Mouse (Mus musculus): ENCODE data around the gene Ldb1. TPM values are rescaled to one million over a fixed set of nuclear protein-coding genes. Genes with fewer than 3 reads are reported as not detected.

Ldb1 gene
- polyA plus RNA-seq (2012; rRNA removed), result 35.6 and 60.8 TPM in 2 replicates

DNA sequence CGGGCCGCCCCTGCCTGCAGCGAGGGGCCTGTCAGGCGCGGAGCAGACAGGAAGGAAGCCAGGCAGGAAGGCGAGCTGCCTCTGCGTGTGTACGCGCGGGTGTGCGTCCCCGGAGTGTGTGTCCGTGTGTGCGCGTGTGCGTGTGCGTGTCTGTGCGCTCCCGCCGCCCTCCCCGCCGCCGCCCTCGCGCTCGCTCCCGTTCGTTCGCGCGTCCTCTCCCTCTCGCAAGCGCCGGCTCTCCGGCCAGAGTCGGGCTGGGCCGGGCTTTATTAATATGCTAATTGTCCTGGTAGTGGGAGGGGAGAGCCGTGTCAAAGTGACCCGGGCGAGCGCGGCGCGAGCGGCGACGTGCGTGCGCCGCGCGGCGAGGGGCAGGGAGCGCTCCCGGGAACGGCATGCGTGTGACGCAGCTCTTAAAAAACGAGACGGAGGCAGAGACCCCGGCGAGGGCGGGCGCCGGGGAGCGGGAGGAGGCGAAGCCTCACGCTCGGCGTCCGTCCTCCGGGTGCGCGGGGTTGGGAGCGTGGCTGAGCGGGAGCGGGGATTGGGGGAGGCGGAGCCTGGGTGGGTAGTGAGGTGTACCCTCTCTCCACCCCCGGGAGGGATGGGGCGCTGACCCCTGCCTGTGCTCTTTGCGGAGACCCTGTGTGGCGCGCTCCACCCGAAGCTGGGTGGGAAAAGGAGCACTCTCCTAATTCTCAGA is at the start of gene Ldb1:
Gene Ldb1, minus strand, starts transcription at position 222 of the 703 bp plus-strand sequence.
- H3K36me3 ChIP-seq (ENCODE audit: control insufficient read depth, insufficient read depth, low read length), result no peaks in the 10 kb centered on the region
- H3K27ac ChIP-seq (ENCODE audit: insufficient read depth, low read depth, low read length), result peak within 1 kb of the TSS; percentile 90
- no peaks in the 10 kb centered on the region for H3K27me3 ChIP-seq (ENCODE audit: control insufficient read depth, insufficient read depth, low read length)
- peak within 1 kb of the TSS; percentile 87 for H3K4me3 ChIP-seq (ENCODE audit: low read depth, low read length)
- H3K4me1 ChIP-seq (ENCODE audit: control insufficient read depth, insufficient read depth, insufficient read length, low read length), result peaks cover 13% of the 10 kb centered on the region
- TF ChIP-seq CTCF (IDR thresholded peaks at IDR 0.05; ENCODE audit: extremely low read depth, insufficient read length, insufficient replicate concordance, low read depth, low read length) (no peak), POLR2A (IDR thresholded peaks at IDR 0.05; ENCODE audit: low read depth, low read length) (peak; percentile 85)
- under 1% methylated on average over 77 of the region's 84 CpGs for WGBS

DNA sequence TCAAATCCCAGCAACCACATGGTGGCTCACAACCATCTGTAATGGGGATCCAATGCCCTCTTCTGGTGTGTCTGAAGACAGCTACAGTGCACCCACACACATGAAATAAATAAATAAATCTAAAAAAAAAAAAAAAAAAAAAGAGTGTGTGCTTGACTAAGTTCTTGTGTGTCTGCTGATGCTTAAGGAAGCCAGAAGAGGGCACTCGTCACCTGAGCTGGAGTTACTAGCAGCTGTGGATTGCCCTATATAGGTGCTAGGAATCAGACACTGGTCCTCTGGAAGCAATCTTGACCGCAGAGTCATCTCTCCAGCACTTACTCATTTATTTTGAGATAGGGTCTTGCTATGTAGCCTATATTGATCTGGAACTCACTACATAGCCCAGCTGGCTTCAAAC is 49.1 kb upstream of the Ldb1 start:
- H3K27ac ChIP-seq (ENCODE audit: insufficient read depth, low read depth, low read length), result no peak overlapping the region
- 91% methylated on average over 2 of the region's 2 CpGs for WGBS
- TF ChIP-seq POLR2A (IDR thresholded peaks at IDR 0.05; ENCODE audit: low read depth, low read length), result no peak
- TF ChIP-seq CTCF (IDR thresholded peaks at IDR 0.05; ENCODE audit: extremely low read depth, insufficient read length, insufficient replicate concordance, low read depth, low read length), result no peak

DNA sequence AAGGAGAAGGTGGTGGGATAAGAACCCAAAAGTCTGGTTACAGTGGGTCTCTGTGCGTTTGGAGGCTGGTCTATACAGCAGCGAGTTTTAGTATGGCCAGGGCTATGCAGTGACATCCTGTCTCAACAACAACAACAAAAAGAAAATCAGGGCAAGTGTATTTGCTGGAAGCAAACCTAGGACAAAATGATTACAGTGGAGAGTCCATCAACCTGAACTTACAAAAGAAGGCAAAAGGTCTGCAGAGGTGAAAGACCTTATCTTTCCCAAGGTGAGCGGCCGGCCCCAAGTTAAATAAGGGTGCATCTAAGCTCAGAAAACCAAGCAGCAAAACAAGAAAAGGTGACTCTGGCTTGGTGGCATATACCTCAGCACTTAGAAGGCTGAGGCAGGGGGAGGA is 46.6 kb upstream of the Ldb1 start:
- TF ChIP-seq CTCF (IDR thresholded peaks at IDR 0.05; ENCODE audit: extremely low read depth, insufficient read length, insufficient replicate concordance, low read depth, low read length) (no peak), POLR2A (IDR thresholded peaks at IDR 0.05; ENCODE audit: low read depth, low read length) (no peak)
- Histone ChIP-seq H3K27me3 (ENCODE audit: control insufficient read depth, insufficient read depth, low read length) (no peaks in the 10 kb centered on the region), H3K27ac (ENCODE audit: insufficient read depth, low read depth, low read length) (no peak overlapping the region), H3K4me3 (ENCODE audit: low read depth, low read length) (no peak overlapping the region), H3K4me1 (ENCODE audit: control insufficient read depth, insufficient read depth, insufficient read length, low read length) (no peaks in the 10 kb centered on the region), H3K36me3 (ENCODE audit: control insufficient read depth, insufficient read depth, low read length) (no peaks in the 10 kb centered on the region)
- 65% methylated on average over 4 of the region's 4 CpGs for WGBS

More for the DNA sequence above, 49.1 kb upstream of the Ldb1 start:
- Histone ChIP-seq H3K36me3 (ENCODE audit: control insufficient read depth, insufficient read depth, low read length) (no peaks in the 10 kb centered on the region), H3K4me3 (ENCODE audit: low read depth, low read length) (no peak overlapping the region), H3K27me3 (ENCODE audit: control insufficient read depth, insufficient read depth, low read length) (no peaks in the 10 kb centered on the region), H3K4me1 (ENCODE audit: control insufficient read depth, insufficient read depth, insufficient read length, low read length) (no peaks in the 10 kb centered on the region)

DNA sequence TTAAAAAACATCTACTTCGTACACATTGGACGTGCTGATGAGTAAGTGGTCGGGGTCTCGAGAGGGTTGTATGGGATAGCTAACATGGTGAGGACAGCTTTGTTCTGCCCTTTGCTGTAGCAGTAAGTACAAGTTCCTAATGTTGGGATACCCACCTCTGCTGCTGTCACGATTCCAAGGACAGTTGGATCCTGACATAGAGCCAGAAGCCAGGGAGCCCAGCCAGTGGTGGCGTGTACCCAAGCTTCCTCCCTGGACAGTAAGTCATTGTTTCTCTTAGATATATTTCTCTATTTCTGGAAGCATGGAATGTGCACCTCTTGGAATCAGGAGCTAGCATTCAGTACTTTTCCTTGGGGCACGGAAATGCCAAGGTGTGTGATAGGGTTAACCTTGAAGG is 42.9 kb upstream of the Ldb1 start:
- no peaks in the 10 kb centered on the region for H3K4me1 ChIP-seq (ENCODE audit: control insufficient read depth, insufficient read depth, insufficient read length, low read length)
- peaks cover 21% of the 10 kb centered on the region for H3K36me3 ChIP-seq (ENCODE audit: control insufficient read depth, insufficient read depth, low read length)
- H3K27ac ChIP-seq (ENCODE audit: insufficient read depth, low read depth, low read length), result no peak overlapping the region
- TF ChIP-seq POLR2A (IDR thresholded peaks at IDR 0.05; ENCODE audit: low read depth, low read length) (no peak), CTCF (IDR thresholded peaks at IDR 0.05; ENCODE audit: extremely low read depth, insufficient read length, insufficient replicate concordance, low read depth, low read length) (no peak)
- WGBS, result 56% methylated on average over 7 of the region's 7 CpGs
- no peaks in the 10 kb centered on the region for H3K27me3 ChIP-seq (ENCODE audit: control insufficient read depth, insufficient read depth, low read length)
- H3K4me3 ChIP-seq (ENCODE audit: low read depth, low read length), result no peak overlapping the region

DNA sequence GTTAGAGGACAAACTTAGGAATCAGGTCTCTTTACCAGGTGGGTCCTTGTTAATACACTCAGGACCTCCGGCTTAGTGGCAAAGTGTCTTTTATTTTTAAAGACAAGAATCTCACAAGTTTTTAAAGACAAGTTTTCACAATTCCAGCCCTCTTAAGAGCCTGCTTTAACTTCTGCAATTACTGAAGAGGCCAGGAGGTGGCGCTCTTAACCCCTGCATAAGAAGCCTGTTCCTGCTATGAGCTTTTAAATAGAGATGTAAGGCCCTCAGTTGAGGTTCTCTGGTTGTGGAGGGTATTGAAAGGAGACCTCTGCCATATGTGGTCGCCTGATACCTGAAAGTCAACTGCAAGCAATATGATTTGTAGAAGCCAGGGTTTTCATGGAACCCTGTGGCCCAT is 41.3 kb upstream of the Ldb1 start:
- no peak for TF ChIP-seq POLR2A (IDR thresholded peaks at IDR 0.05; ENCODE audit: low read depth, low read length)
- TF ChIP-seq CTCF (IDR thresholded peaks at IDR 0.05; ENCODE audit: extremely low read depth, insufficient read length, insufficient replicate concordance, low read depth, low read length), result no peak
- H3K4me1 ChIP-seq (ENCODE audit: control insufficient read depth, insufficient read depth, insufficient read length, low read length), result no peaks in the 10 kb centered on the region
- WGBS, result 51% methylated on average over 3 of the region's 3 CpGs

DNA sequence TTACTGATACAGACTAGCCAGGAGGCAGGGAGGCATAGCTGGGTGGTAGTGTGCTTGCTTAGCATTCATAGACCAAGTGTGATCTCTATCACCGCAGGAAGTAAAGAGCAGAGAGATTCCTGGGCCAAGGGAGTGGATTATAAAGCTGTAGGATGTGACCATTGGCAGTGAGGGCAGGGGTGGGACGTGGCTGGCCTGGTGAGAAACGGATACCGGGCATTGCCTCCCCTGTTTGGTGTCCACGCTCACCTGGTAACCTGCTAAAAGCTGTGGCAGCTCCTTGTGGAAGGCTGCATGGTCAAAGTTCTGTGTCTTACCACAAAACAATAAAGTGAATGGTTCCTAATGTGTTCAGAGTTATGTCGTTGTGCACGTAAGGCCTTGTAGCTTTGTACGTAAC is 40.2 kb upstream of the Ldb1 start:
- 93% methylated on average over 8 of the region's 8 CpGs for WGBS

More for the DNA sequence above, 41.3 kb upstream of the Ldb1 start:
- Histone ChIP-seq H3K27ac (ENCODE audit: insufficient read depth, low read depth, low read length) (no peak overlapping the region), H3K36me3 (ENCODE audit: control insufficient read depth, insufficient read depth, low read length) (peaks cover 35% of the 10 kb centered on the region), H3K4me3 (ENCODE audit: low read depth, low read length) (no peak overlapping the region), H3K27me3 (ENCODE audit: control insufficient read depth, insufficient read depth, low read length) (no peaks in the 10 kb centered on the region)

DNA sequence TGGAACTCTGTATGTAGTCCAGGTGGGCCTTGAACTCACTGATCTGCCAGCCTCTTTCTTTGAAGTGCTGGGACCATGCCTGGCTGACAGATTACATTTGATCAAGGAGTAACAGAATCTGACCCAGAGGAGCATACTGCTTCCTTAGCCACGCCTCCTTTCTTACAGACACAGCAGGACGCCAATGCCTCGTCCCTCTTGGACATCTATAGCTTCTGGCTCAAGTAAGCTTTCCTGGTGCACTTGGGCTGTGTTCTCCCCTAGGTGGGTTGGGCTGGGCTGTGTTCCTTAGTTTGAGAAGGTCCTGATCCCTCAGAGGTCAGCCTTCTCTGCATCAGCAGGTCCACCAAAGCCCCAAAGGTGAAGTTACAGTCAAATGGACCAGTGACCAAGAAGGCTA is 33.5 kb upstream of the Ldb1 start:
- Histone ChIP-seq H3K27ac (ENCODE audit: insufficient read depth, low read depth, low read length) (no peak overlapping the region), H3K4me3 (ENCODE audit: low read depth, low read length) (no peak overlapping the region), H3K36me3 (ENCODE audit: control insufficient read depth, insufficient read depth, low read length) (peaks cover 40% of the 10 kb centered on the region), H3K4me1 (ENCODE audit: control insufficient read depth, insufficient read depth, insufficient read length, low read length) (no peaks in the 10 kb centered on the region), H3K27me3 (ENCODE audit: control insufficient read depth, insufficient read depth, low read length) (no peaks in the 10 kb centered on the region)
- 63% methylated on average over 3 of the region's 3 CpGs for WGBS
- no peak for TF ChIP-seq POLR2A (IDR thresholded peaks at IDR 0.05; ENCODE audit: low read depth, low read length)
- no peak for TF ChIP-seq CTCF (IDR thresholded peaks at IDR 0.05; ENCODE audit: extremely low read depth, insufficient read length, insufficient replicate concordance, low read depth, low read length)

More for the DNA sequence above, 40.2 kb upstream of the Ldb1 start:
- no peak overlapping the region for H3K27ac ChIP-seq (ENCODE audit: insufficient read depth, low read depth, low read length)
- no peaks in the 10 kb centered on the region for H3K27me3 ChIP-seq (ENCODE audit: control insufficient read depth, insufficient read depth, low read length)
- peaks cover 44% of the 10 kb centered on the region for H3K36me3 ChIP-seq (ENCODE audit: control insufficient read depth, insufficient read depth, low read length)
- no peak for TF ChIP-seq CTCF (IDR thresholded peaks at IDR 0.05; ENCODE audit: extremely low read depth, insufficient read length, insufficient replicate concordance, low read depth, low read length)
- TF ChIP-seq POLR2A (IDR thresholded peaks at IDR 0.05; ENCODE audit: low read depth, low read length), result no peak
- H3K4me1 ChIP-seq (ENCODE audit: control insufficient read depth, insufficient read depth, insufficient read length, low read length), result no peaks in the 10 kb centered on the region
- H3K4me3 ChIP-seq (ENCODE audit: low read depth, low read length), result no peak overlapping the region

Data from small intestine, adult 2 months (tissue).